Mouse (Mus musculus) heart, postnatal 36 days (tissue): ENCODE results near the gene Enox1. TPM values are rescaled to one million over a fixed set of nuclear protein-coding genes. Genes with fewer than 3 reads are reported as not detected.
A peak's percentile ranks its signal among the peaks of the same experiment; 100 is the strongest.
"Not testable (repeated sequence)": the region's sequence is repeated elsewhere in the genome, so short reads cannot be mapped to it uniquely, and the experiment has no call there.

Source experiments
- DNase-seq, 2 experiments: peaks; one replicate each; pipeline ENCODE4 v3.0.0; 2021 to 2022
- intact Hi-C: fragments of 180-260 bp; cut with DNase I; formaldehyde crosslinking; loops from one replicate; pipeline ENCODE4 v1.15.1; 2025
- total RNA-seq, 2 experiments: library from RNA; stranded (reverse); gene quantifications; 2 replicates each; pipeline ENCODE4 v1.2.3; 2021

The Enox1 gene
- total RNA-seq, 2 experiments from 2014 or later = 0.94 to 1.0 TPM

- intact Hi-C loops = loop anchor here (5.0 kb wide), 1 partner anchor 88 kb away; no protein-coding TSS in a partner anchor
- DNase-seq = no peak
Observed at GRCm38 (mm10) chr14:77504458-77505135, 348.0 kb downstream of the Enox1 start.

GRCm38 (mm10) chr14:77506341-77506740, 349.8 kb downstream of the Enox1 start:
- intact Hi-C loops = no loop called here
- no peak for DNase-seq

- intact Hi-C loops = no loop called here
- DNase-seq = peak; percentile 13 to 27
Observed at GRCm38 (mm10) chr14:77508036-77508435, 351.5 kb downstream of the Enox1 start.

GRCm38 (mm10) chr14:77509042-77509441, 352.5 kb downstream of the Enox1 start:
- intact Hi-C loops = no loop called here
- no peak for DNase-seq

- intact Hi-C loops = no loop called here
- DNase-seq = no peak
Observed at GRCm38 (mm10) chr14:77509924-77510323, 353.4 kb downstream of the Enox1 start.

GRCm38 (mm10) chr14:77511137-77511870, 354.7 kb downstream of the Enox1 start:
- DNase-seq = no peak
- intact Hi-C loops = no loop called here

GRCm38 (mm10) chr14:77518017-77518416, 361.5 kb downstream of the Enox1 start:
- no peak for DNase-seq
- intact Hi-C loops = no loop called here

GRCm38 (mm10) chr14:77518941-77519695, 362.6 kb downstream of the Enox1 start:
- no peak for DNase-seq
- intact Hi-C loops = no loop called here

- DNase-seq = no peak
- intact Hi-C loops = no loop called here
Observed at GRCm38 (mm10) chr14:77519701-77520100, 363.1 kb downstream of the Enox1 start.

- no peak for DNase-seq
- intact Hi-C loops = no loop called here
Observed at GRCm38 (mm10) chr14:77524303-77524702, 367.7 kb downstream of the Enox1 start.

- intact Hi-C loops = no loop called here
- DNase-seq = no peak
Observed at GRCm38 (mm10) chr14:77526262-77526661, 369.7 kb downstream of the Enox1 start.

GRCm38 (mm10) chr14:77529201-77529600, 372.6 kb downstream of the Enox1 start:
- no peak for DNase-seq
- intact Hi-C loops = no loop called here

GRCm38 (mm10) chr14:77529621-77530020, 373.1 kb downstream of the Enox1 start:
- intact Hi-C loops = no loop called here
- DNase-seq = no peak

- intact Hi-C loops = no loop called here
- no peak for DNase-seq
Observed at GRCm38 (mm10) chr14:77533638-77534037, 377.1 kb downstream of the Enox1 start.

- no peak for DNase-seq
- intact Hi-C loops = no loop called here
Observed at GRCm38 (mm10) chr14:77534120-77534519, 377.6 kb downstream of the Enox1 start.

- intact Hi-C loops = no loop called here
Observed at GRCm38 (mm10) chr14:77536592-77536991, 380.0 kb downstream of the Enox1 start.

GRCm38 (mm10) chr14:77539563-77539962, 383.0 kb downstream of the Enox1 start:
- DNase-seq, intact Hi-C loops: not testable (repeated sequence)

More at GRCm38 (mm10) chr14:77536592-77536991, 380.0 kb downstream of the Enox1 start:
- no peak for DNase-seq

GRCm38 (mm10) chr14:77541925-77542324, 385.4 kb downstream of the Enox1 start:
- intact Hi-C loops = no loop called here
- DNase-seq = no peak

- intact Hi-C loops = loop anchor here (5.0 kb wide), 1 partner anchor 404 kb away; no protein-coding TSS in a partner anchor
- DNase-seq = peak in 1 of 2 experiments; percentile 12
Observed at GRCm38 (mm10) chr14:77546531-77547274, 390.1 kb downstream of the Enox1 start.

- intact Hi-C loops = loop anchor here (5.0 kb wide), 1 partner anchor 405 kb away; no protein-coding TSS in a partner anchor
- no peak for DNase-seq
Observed at GRCm38 (mm10) chr14:77547351-77547750, 390.8 kb downstream of the Enox1 start.
